Mouse (Mus musculus) midbrain, embryonic 13.5 days (tissue): ENCODE results near the gene Usp31. TPM values are rescaled to one million over a fixed set of nuclear protein-coding genes. Genes with fewer than 3 reads are reported as not detected.

Experiments used
- polyA plus RNA-seq: library from polyadenylated mRNA; unstranded; fragments of >200 nt; fragmentation: Nextera tagmentation; extraction: Ambion mirVana; gene quantifications from 2 replicates; pipeline ENCODE4 v1.2.1, GENCODE M21; 2015

Gene Usp31
- polyA plus RNA-seq, 1 experiment from 2014 or later, result 2.9 TPM

Other genes starting within 250 kb of the Usp31 start
- gene Scnn1g, start 27.2 kb upstream of the Usp31 start, polyA plus RNA-seq, result not detected in 2 replicates
- gene Scnn1b, start 157.8 kb upstream of the Usp31 start, polyA plus RNA-seq, result not detected in 2 replicates